Mouse (Mus musculus) left cerebral cortex, adult 18-20 months (tissue): ENCODE measurements at regions not wholly inside any gene's neighbourhood (a gene's known extent, or its start where the extent isn't known, plus 50 kb on each side); places are given as distances from the start of the nearest gene placed in this dataset.

Experiments
- DNase-seq, 2 experiments: peaks; one replicate each; pipeline ENCODE4 v3.0.0; 2021 to 2022; ENCODE audit warnings: low spot score in 2 of 2, mixed read lengths in 1 of 2

- DNase-seq, result no peak
Measured at GRCm38 (mm10) chr14:71359581-71359980, 759.9 kb upstream of the Fam160b2 start.

- peak; percentile 59 to 83 for DNase-seq
Measured at GRCm38 (mm10) chr14:71338219-71338618, 738.6 kb upstream of the Fam160b2 start.

- DNase-seq, result no peak
Measured at GRCm38 (mm10) chr14:71336906-71337305, 737.3 kb upstream of the Fam160b2 start.

DNA sequence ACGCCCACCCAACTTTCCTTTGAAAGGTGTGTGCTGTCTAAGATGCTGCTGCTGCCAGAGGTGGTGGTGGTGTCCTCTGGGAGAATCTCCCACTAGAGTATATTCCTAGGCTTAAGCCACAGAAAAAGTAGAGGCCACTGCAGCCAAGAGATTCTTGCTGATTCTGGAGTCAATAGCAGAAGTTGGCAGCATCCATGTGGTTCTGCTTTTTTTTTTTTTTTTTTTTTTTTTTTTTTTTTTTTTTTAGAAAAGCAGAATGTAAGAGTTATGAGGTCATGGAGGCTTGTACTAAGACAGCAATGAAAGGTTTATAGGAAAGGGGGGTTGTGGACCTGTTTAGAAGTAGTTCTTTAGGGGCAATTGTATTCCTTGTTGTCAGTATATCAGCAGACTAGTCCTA is 734.4 kb upstream of the Fam160b2 start:
- no peak for DNase-seq

DNA sequence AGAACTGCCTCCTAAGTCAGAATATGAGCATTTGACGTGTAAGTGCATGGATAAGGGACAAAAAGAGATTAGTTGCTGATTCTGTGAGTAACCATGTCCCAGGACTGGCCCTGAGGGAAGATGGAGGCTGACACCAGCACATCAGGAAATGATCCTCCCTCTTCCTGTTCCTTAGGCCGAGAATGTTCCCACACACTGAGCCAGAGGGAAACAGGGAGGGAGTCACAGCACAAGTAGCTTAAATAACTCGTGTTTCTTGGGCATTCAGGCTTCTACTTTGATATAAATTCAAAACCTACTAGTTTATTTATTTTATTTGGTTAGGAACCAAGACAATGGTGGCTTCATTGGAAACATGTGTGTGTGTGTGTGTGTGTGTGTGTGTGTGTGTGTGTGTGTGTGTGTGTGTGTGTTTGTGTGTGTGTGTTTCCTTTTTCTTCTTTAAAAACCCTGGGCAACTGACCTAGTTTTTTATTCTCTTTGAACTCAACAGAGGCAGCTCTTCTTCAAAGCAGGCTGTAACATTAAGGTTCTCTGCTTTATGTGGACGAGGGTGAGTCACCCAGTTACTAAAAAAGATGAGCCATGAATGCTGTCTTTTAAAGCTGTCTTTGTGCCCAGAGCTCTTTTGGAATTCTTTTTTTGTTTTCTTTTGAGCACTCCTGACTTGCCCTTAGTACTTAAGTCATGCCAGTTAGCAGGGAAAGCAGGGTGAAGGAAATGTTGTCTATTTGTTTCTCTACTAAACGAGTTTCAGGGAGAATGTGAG is 730.4 kb upstream of the Fam160b2 start:
- DNase-seq, result peak in 1 of 2 experiments; percentile 32

- no peak for DNase-seq
Measured at GRCm38 (mm10) chr14:71327621-71328020, 728.0 kb upstream of the Fam160b2 start.

DNA sequence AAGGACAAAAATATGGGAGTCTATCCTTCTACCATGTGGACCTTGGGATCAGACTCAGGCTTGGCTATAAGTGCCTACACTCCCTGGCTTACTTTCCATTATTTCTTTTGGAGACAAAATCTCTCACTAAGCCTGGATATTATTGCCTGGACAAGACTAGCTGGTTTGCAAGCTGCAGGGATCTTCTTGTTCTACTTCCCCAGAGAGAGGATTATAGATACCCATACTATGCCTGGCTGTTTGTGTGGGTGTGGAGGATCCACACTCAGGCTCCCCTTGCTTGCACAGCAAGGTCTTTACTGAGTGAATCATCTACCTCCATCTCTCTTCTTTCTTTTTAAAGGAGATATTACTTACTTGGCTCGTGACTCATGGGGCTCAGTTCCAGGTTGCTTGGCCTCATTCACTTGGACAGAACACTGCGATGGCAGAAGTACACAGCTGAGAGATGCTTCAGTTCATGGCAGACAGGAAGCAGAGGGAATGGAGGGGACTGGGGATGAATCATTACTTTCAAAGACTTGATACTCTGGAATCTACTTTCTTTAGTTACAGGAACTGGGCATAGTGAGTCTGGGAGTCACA is 727.0 kb upstream of the Fam160b2 start:
- peak; percentile 24 to 41 for DNase-seq

- DNase-seq, result no peak
Measured at GRCm38 (mm10) chr14:71315228-71315627, 715.6 kb upstream of the Fam160b2 start.

GRCm38 (mm10) chr14:71299755-71300154 is 700.1 kb upstream of the Fam160b2 start:
- no peak for DNase-seq

DNA sequence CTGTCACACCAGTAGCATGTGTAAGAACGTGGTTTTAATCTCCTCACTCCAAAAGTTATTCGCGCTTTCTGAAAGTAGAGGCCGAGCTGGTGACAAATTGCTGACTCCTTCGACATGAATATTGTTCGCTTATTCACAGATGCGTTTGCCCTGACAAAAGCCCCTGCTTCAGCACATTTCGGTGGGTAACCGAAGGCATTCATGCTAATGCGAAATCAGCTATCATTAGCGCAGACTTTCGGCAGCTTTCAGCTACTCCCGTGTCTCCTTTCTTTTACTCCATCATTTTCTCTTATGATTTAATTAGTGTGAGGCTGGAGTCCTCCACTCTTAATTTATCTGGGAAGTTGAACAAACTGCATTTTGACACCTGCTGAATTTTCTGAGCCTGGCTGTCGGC is 681.9 kb upstream of the Fam160b2 start:
- no peak for DNase-seq

DNA sequence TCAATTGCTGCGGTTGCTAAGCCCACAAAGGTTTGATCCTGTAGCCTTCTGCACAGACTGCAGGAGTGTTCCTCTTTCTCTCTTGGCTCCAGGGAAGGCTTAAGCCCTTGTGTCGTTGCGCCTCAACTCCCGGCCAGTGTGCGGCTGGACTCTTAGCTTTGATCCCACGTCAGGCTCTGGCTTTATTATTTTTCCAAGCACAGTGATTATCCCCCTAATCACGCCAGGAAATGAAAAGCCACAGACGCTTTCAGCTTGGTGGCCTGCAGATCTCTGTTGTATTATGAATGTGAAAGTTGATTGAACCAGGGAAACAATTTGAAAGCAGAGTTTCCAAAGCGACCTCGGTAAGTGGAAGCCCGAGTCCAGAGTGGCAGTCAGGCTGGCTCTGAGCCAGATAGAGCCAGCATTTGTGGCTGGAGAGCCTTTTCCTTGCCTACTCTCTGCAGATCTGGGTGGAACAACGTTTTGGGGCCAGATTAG is 676.7 kb upstream of the Fam160b2 start:
- DNase-seq, result peak; percentile 3 to 18

DNA sequence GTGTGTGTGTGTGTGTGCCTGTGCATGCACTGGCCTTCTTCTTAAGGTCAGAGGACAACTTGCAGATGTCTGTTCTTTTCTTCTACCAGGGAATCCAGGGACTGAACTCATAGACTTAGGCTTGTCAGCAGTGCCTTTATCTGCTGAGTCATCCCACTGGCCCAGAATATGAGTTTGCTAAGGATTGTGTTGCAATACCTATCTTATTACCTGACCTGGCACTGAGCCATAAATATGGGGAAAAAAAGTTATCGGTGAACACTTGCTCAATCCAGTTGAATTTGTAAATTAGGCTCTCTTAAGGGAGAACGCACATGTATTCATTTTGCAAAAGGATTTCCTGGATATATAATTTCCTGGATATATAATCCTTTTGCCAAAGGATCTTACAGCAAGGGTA is 672.8 kb upstream of the Fam160b2 start:
- DNase-seq, result no peak

GRCm38 (mm10) chr14:71257650-71258049 is 658.0 kb upstream of the Fam160b2 start:
- DNase-seq, result no peak

GRCm38 (mm10) chr14:71254207-71254606 is 654.6 kb upstream of the Fam160b2 start:
- DNase-seq, result no peak

- DNase-seq, result no peak
Measured at GRCm38 (mm10) chr14:71252136-71252535, 652.5 kb upstream of the Fam160b2 start.

- DNase-seq, result no peak
Measured at GRCm38 (mm10) chr14:71251116-71251515, 651.5 kb upstream of the Fam160b2 start.

- no peak for DNase-seq
Measured at GRCm38 (mm10) chr14:71249387-71249965, 649.8 kb upstream of the Fam160b2 start.

- DNase-seq, result no peak
Measured at GRCm38 (mm10) chr14:71248534-71248933, 648.9 kb upstream of the Fam160b2 start.

DNA sequence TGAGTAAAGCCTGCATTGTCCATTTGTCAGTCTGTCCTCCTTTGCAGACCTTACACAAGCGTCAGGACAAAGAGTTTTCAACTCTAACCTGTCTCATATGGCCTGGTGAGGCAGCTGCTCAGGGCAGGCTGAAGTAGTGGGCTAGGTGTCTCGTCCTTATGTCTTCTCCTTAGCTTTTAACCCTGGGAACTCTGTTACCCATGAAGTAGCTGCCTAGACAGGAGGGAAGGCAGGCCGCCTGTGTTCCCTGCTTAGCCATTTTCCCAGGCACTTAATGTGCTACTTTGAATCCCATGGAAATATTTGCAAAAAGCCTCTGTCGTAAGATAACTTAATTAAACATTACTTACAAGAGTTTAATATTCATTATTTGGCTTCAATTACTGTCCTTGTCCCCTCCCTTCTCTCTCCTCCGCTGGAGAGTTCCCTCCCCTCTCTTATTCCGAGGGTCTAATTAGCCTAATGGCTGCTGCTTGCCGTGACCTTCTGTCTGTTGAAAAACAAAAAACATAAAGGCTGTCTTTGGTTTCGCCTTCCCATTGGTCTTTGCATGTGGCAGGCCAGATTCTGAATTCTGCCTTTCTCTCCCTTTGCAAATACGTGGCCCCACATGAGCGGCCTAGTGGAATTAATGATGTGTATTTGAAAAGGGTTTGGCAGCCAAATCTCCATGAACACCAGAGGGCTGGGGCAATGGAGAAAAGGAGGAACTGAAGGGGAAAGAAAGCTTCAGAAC is 642.2 kb upstream of the Fam160b2 start:
- no peak for DNase-seq

- DNase-seq, result no peak
Measured at GRCm38 (mm10) chr14:71236192-71236591, 636.6 kb upstream of the Fam160b2 start.

DNA sequence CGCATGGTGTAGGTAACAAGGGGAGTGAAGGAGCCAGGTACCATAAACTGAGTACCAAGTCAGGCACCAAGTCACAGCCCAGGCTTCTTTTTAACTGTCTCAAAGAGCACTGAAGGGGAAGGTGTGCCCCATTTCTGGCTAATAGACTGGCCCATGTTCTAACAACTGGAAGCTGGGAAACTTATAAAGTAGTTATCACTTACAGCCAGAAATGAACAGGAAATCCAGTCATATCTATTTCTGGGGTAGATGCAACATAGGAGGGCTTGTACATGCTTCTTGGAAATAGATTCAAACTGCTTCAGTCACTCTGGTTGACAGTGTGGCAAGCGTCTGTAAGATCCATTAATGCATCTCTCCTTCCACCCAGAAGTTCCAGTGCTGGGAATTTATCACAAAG is 635.3 kb upstream of the Fam160b2 start:
- DNase-seq, result no peak

GRCm38 (mm10) chr14:71234276-71234675 is 634.6 kb upstream of the Fam160b2 start:
- no peak for DNase-seq
